Mouse (Mus musculus) macrophage (primary cell): Measurements from ENCODE around the gene Prdm2. TPM values are rescaled to one million over a fixed set of nuclear protein-coding genes. Genes with fewer than 3 reads are reported as not detected.

Experiments used
- H3K27ac ChIP-seq: fragments of 350-480 bp; formaldehyde crosslinking; 2 replicates; pipeline ENCODE4 v1.9.0; 2021
- H3K36me3 ChIP-seq: fragments of 350-480 bp; formaldehyde crosslinking; 2 replicates; pipeline ENCODE4 v1.9.0; 2021; ENCODE audit errors: inconsistent target
- H3K4me3 ChIP-seq: fragments of 350-480 bp; formaldehyde crosslinking; 2 replicates; pipeline ENCODE4 v1.9.0; 2021; ENCODE audit errors: inconsistent target
- H3K79me2 ChIP-seq: fragments of 350-480 bp; formaldehyde crosslinking; 2 replicates; pipeline ENCODE4 v1.9.0; 2021; ENCODE audit errors: inconsistent target
- WGBS: methylation state at CpG from one replicate; pipeline ENCODE4 v1.1.7; 2026; ENCODE audit warnings: inconsistent platforms; ENCODE audit not compliant: missing documents; 5-methylcytosine and 5-hydroxymethylcytosine counted together
- polyA plus RNA-seq: library from polyadenylated mRNA; stranded (reverse); fragments of 250-400 nt; gene quantifications from 3 replicates; pipeline ENCODE4 v1.2.4, GENCODE M21; 2018; ENCODE audit warnings: inconsistent platforms

The Prdm2 gene
- polyA plus RNA-seq, 1 experiment from 2014 or later, result 17.2 TPM

DNA sequence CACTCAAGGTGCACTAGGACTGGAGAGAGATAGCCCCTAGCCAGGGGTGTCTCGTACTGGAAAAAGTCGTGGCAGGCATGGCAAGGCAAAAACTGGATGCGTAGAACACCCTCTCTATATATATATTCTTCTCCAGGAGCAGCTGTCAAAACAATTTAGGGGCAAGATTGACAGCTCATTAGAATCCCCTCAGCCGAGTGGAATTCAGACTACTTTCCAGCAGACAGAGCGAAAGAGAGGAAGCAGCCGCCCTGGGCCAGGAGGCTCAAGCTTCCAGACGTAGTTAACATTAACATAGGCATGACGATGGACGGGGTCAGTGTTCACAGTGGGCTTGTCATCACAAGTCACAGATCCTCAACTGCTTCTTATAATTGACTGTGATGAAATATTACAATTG is 13.1 kb upstream of the Prdm2 start:
- Histone ChIP-seq H3K79me2 (no peaks in the 10 kb centered on the region), H3K27ac (no peak overlapping the region), H3K36me3 (no peaks in the 10 kb centered on the region), H3K4me3 (no peak overlapping the region)
- 93% methylated on average over 9 of the region's 9 CpGs for WGBS

- H3K36me3 ChIP-seq, result no peaks in the 10 kb centered on the region
- WGBS, result 19% methylated on average over 9 of the region's 9 CpGs
- H3K4me3 ChIP-seq, result no peak overlapping the region
- H3K79me2 ChIP-seq, result no peaks in the 10 kb centered on the region
- H3K27ac ChIP-seq, result no peak overlapping the region
Observed at GRCm38 (mm10) chr4:143219316-143219751, 6.5 kb upstream of the Prdm2 start.

- Histone ChIP-seq H3K4me3 (no peak overlapping the region), H3K36me3 (no peaks in the 10 kb centered on the region), H3K79me2 (no peaks in the 10 kb centered on the region), H3K27ac (no peak overlapping the region)
- 96% methylated on average over 2 of the region's 2 CpGs for WGBS
Observed at GRCm38 (mm10) chr4:143218858-143219257, 6.1 kb upstream of the Prdm2 start.

- H3K36me3 ChIP-seq, result no peaks in the 10 kb centered on the region
- no peaks in the 10 kb centered on the region for H3K79me2 ChIP-seq
- no peak overlapping the region for H3K4me3 ChIP-seq
- no peak overlapping the region for H3K27ac ChIP-seq
- WGBS, result 95% methylated on average over 7 of the region's 7 CpGs
Observed at GRCm38 (mm10) chr4:143217189-143217588, 4.4 kb upstream of the Prdm2 start.

GRCm38 (mm10) chr4:143214221-143214797 is 1.5 kb upstream of the Prdm2 start:
- H3K79me2 ChIP-seq, result peaks cover 16% of the 10 kb centered on the region; the same call in 1 of the 2 replicates
- H3K4me3 ChIP-seq, result no peak overlapping the region
- 35% methylated on average over 3 of the region's 3 CpGs for WGBS
- no peak overlapping the region for H3K27ac ChIP-seq
- H3K36me3 ChIP-seq, result no peaks in the 10 kb centered on the region

DNA sequence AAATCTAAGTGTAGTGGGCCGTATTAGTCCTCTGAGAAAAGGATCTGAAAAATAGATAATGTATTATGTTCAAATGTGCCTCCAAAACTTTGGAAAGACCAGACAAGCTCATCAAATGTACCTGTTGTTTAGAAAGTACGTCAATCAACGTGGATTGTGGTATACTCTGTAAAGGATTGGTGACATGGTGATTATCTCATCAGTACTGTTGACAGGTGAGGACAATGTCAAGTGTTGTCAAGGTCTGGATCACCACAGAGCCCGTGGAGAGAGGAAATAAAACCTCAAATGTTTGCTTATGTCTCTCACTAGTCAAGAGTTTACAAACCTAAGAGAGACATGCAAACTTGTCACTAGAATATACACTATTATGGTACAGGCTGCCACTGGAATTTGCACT is 776 bp upstream of the Prdm2 start:
- no peak overlapping the region for H3K4me3 ChIP-seq
- 89% methylated on average over 4 of the region's 4 CpGs for WGBS
- no peaks in the 10 kb centered on the region for H3K36me3 ChIP-seq
- H3K79me2 ChIP-seq, result peaks cover 24% of the 10 kb centered on the region
- no peak overlapping the region for H3K27ac ChIP-seq

DNA sequence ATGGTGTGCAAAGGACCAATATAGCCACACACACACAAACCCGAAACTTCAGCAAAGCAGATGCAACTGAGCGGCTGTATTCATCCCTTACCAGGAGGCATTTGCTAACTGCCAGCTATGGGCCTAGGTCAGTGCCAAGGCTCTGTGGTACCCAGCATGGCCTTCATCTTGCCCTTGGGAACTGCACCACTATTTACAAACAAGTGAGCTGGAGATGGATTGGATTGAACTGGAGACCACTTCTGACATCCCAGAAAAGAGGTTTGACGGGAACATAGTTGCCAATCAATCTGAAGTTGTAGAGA is 332 bp upstream of the Prdm2 start:
- H3K27ac ChIP-seq, result peak overlapping the region; percentile 51; the same call in 1 of the 2 replicates
- H3K4me3 ChIP-seq, result no peak overlapping the region; the same call in 1 of the 2 replicates
- 94% methylated on average over 2 of the region's 3 CpGs for WGBS
- H3K79me2 ChIP-seq, result peaks cover 28% of the 10 kb centered on the region
- no peaks in the 10 kb centered on the region for H3K36me3 ChIP-seq

GRCm38 (mm10) chr4:143211584-143212340 is 1.0 kb downstream of the Prdm2 start:
- H3K79me2 ChIP-seq, result peaks cover 42% of the 10 kb centered on the region
- peak overlapping the region; percentile 47 for H3K4me3 ChIP-seq
- no peak overlapping the region for H3K27ac ChIP-seq
- no peaks in the 10 kb centered on the region for H3K36me3 ChIP-seq
- WGBS, result 9% methylated on average over 40 of the region's 43 CpGs

GRCm38 (mm10) chr4:143209997-143210396 is 2.8 kb downstream of the Prdm2 start:
- Histone ChIP-seq H3K79me2 (peaks cover 60% of the 10 kb centered on the region), H3K36me3 (no peaks in the 10 kb centered on the region), H3K4me3 (no peak overlapping the region), H3K27ac (no peak overlapping the region)
- WGBS, result 96% methylated on average over 2 of the region's 2 CpGs

GRCm38 (mm10) chr4:143202653-143203052 is 10.1 kb downstream of the Prdm2 start:
- no peak overlapping the region for H3K27ac ChIP-seq
- 97% methylated on average over 3 of the region's 3 CpGs for WGBS
- no peaks in the 10 kb centered on the region for H3K36me3 ChIP-seq
- peaks cover 85% of the 10 kb centered on the region; the same call in 1 of the 2 replicates for H3K79me2 ChIP-seq
- no peak overlapping the region for H3K4me3 ChIP-seq

- 7% methylated on average over 3 of the region's 3 CpGs for WGBS
Observed at GRCm38 (mm10) chr4:143198371-143198770, 14.4 kb downstream of the Prdm2 start.

DNA sequence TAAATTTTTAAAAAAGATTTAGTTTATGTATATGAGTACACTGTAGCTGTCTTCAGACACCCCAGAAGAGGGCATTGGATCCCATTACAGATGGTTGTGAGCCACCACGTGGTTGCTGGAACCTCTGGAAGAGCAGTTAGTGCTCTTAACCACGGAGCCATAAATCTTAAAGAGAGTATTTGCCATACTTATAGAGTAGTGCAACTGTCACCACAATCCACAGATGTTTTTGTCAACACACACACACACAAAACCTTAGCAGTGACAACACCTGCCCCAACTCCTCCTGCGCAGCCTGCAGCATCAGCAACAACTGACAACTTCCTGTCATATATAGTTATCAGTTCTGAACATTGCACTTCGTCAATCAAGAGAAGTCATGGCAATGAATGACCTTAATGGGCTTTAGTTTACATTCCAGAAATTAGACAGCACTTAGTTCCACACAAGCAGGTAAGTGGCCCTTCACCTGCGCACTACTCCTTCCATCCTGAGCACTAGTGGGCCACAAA is 14.9 kb downstream of the Prdm2 start:
- WGBS, result 56% methylated on average over 5 of the region's 5 CpGs
- no peak overlapping the region for H3K27ac ChIP-seq

More at GRCm38 (mm10) chr4:143198371-143198770, 14.4 kb downstream of the Prdm2 start:
- Histone ChIP-seq H3K4me3 (no peak overlapping the region), H3K36me3 (no peaks in the 10 kb centered on the region), H3K27ac (no peak overlapping the region), H3K79me2 (peaks cover 42% of the 10 kb centered on the region; the same call in 1 of the 2 replicates)

GRCm38 (mm10) chr4:143194328-143194727 is 18.5 kb downstream of the Prdm2 start:
- H3K4me3 ChIP-seq, result no peak overlapping the region
- WGBS, result 94% methylated on average over 3 of the region's 5 CpGs

More for the DNA sequence above, 14.9 kb downstream of the Prdm2 start:
- no peaks in the 10 kb centered on the region for H3K36me3 ChIP-seq
- H3K4me3 ChIP-seq, result no peak overlapping the region
- peaks cover 37% of the 10 kb centered on the region; the same call in 1 of the 2 replicates for H3K79me2 ChIP-seq

DNA sequence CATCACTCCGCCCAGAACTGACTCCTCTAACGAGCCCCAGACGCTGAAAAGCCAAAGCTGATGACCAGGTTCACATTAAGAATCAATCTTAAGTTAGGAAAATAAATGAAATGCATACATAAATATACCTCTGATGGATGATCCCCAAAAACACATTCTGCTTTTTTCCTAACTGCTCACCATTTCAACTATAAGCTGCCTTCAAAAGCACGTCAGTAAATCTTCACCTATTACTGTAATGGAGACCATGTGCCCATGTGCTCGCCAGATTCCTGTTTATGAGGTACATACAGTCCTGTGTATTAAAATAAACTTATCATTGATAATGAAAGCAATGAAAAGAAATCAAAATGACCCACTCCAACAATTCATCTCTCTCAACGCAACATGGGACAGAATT is 19.6 kb downstream of the Prdm2 start:
- WGBS, result 97% methylated on average over 6 of the region's 6 CpGs
- Histone ChIP-seq H3K27ac (no peak overlapping the region), H3K36me3 (no peaks in the 10 kb centered on the region), H3K4me3 (no peak overlapping the region), H3K79me2 (peaks cover 5% of the 10 kb centered on the region; the same call in 1 of the 2 replicates)

More at GRCm38 (mm10) chr4:143194328-143194727, 18.5 kb downstream of the Prdm2 start:
- no peaks in the 10 kb centered on the region for H3K36me3 ChIP-seq
- peaks cover 4% of the 10 kb centered on the region; the same call in 1 of the 2 replicates for H3K79me2 ChIP-seq
- H3K27ac ChIP-seq, result no peak overlapping the region

DNA sequence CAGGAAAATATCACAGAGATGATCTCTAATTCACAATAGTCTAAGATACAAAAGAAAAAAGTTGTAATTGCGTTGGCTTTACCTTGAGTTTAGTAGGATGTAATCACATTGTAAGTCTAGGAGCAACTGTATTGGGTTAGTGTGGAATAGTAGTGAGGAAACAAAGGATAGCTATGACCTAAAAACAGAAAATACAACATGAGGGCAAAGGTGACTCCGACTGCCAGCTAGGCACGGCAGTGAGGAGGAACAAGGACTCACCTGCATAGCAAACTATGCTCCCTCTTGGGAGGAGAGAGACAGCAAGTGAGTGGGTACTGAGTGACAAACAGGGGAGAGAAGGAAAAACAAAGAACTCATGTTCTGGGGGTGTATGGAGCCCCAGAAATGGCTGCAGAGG is 21.0 kb downstream of the Prdm2 start:
- no peak overlapping the region for H3K27ac ChIP-seq
- no peak overlapping the region for H3K4me3 ChIP-seq
- no peaks in the 10 kb centered on the region for H3K36me3 ChIP-seq
- WGBS, result 87% methylated on average over 3 of the region's 3 CpGs
- peaks cover 5% of the 10 kb centered on the region; the same call in 1 of the 2 replicates for H3K79me2 ChIP-seq
